Mouse (Mus musculus) thymus, postnatal 10 days (tissue): ENCODE data around the gene Kat6b.
"Not testable (repeated sequence)": the region's sequence is repeated elsewhere in the genome, so short reads cannot be mapped to it uniquely, and the experiment has no call there.

Source experiments
- DNase-seq, 2 experiments: peaks; one replicate each; pipeline ENCODE4 v3.0.0; 2021; ENCODE audit warnings: low spot score in 2 of 2

Gene Kat6b

GRCm38 (mm10) chr14:21481231-21481630, at the start of gene Kat6b:
Gene Kat6b (plus strand): TSS chr14:21481434.
- DNase-seq, result no peak

- DNase-seq, result no peak
These were observed 47.8 kb upstream of the Kat6b start for GRCm38 (mm10) chr14:21433415-21433814.

- no peak for DNase-seq
These were observed 47.2 kb upstream of the Kat6b start for GRCm38 (mm10) chr14:21433995-21434394.

- DNase-seq, result no peak
These were observed 46.5 kb upstream of the Kat6b start for GRCm38 (mm10) chr14:21434686-21435085.

GRCm38 (mm10) chr14:21439785-21440184, 41.4 kb upstream of the Kat6b start:
- DNase-seq, result no peak

GRCm38 (mm10) chr14:21440526-21440925, 40.7 kb upstream of the Kat6b start:
- DNase-seq, result no peak

GRCm38 (mm10) chr14:21441772-21442533, 39.3 kb upstream of the Kat6b start:
- no peak for DNase-seq

- no peak for DNase-seq
These were observed 28.7 kb upstream of the Kat6b start for GRCm38 (mm10) chr14:21452581-21452980.

- no peak for DNase-seq
These were observed 27.3 kb upstream of the Kat6b start for GRCm38 (mm10) chr14:21453896-21454295.

- no peak for DNase-seq
These were observed 25.4 kb upstream of the Kat6b start for GRCm38 (mm10) chr14:21455654-21456350.

- no peak for DNase-seq
These were observed 24.7 kb upstream of the Kat6b start for GRCm38 (mm10) chr14:21456526-21456925.

GRCm38 (mm10) chr14:21457876-21458275, 23.4 kb upstream of the Kat6b start:
- DNase-seq, result no peak

GRCm38 (mm10) chr14:21458696-21459095, 22.5 kb upstream of the Kat6b start:
- no peak for DNase-seq

GRCm38 (mm10) chr14:21459163-21459562, 22.1 kb upstream of the Kat6b start:
- DNase-seq, result no peak

- no peak for DNase-seq
These were observed 18.8 kb upstream of the Kat6b start for GRCm38 (mm10) chr14:21462398-21462797.

- no peak for DNase-seq
These were observed 18.0 kb upstream of the Kat6b start for GRCm38 (mm10) chr14:21463117-21463712.

GRCm38 (mm10) chr14:21470386-21470785, 10.8 kb upstream of the Kat6b start:
- DNase-seq, result peak; percentile 15 to 34

- no peak for DNase-seq
These were observed 9.3 kb upstream of the Kat6b start for GRCm38 (mm10) chr14:21471975-21472374.

- not testable (repeated sequence) for DNase-seq
These were observed 6.6 kb upstream of the Kat6b start for GRCm38 (mm10) chr14:21474593-21475132.

GRCm38 (mm10) chr14:21477181-21477580, 4.1 kb upstream of the Kat6b start:
- DNase-seq, result no peak

GRCm38 (mm10) chr14:21479566-21479965, 1.7 kb upstream of the Kat6b start:
- DNase-seq, result no peak

- DNase-seq, result no peak
These were observed 1.0 kb upstream of the Kat6b start for GRCm38 (mm10) chr14:21480191-21480590.

- no peak for DNase-seq
These were observed 3.0 kb downstream of the Kat6b start for GRCm38 (mm10) chr14:21484199-21484598.
